Mouse (Mus musculus) B cell, adult 2 months (primary cell): ENCODE data around the gene Nop2.

Source experiments
- DNase-seq, 2 experiments: peaks; one replicate each; pipeline ENCODE4 v3.0.0; 2022

Gene Nop2

DNA sequence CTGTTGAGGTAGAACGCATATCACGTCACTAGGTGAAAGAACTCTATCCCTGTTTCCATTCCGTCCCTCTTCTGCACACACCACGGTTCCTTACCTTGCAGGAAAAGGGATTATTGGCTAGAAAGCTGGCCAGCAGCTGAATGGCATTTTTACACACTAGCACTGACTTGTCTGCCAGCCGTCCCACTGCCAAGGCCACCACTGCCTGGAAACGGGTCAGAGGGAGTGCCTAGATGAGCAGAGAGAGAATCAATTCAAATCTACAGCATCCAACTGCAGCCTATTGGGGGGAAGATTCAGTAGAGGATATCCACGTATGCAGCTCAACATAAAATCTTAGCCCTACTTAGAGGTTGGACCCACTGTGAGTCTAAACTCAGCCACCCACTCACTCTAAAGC, 47.9 kb downstream of the Nop2 start:
- no peak for DNase-seq

- no peak for DNase-seq
Measured at GRCm38 (mm10) chr6:125182133-125182532, 50.4 kb downstream of the Nop2 start.

- no peak for DNase-seq
Measured at GRCm38 (mm10) chr6:125186203-125186602, 54.5 kb downstream of the Nop2 start.

GRCm38 (mm10) chr6:125190816-125191215, 59.1 kb downstream of the Nop2 start:
- DNase-seq: no peak

DNA sequence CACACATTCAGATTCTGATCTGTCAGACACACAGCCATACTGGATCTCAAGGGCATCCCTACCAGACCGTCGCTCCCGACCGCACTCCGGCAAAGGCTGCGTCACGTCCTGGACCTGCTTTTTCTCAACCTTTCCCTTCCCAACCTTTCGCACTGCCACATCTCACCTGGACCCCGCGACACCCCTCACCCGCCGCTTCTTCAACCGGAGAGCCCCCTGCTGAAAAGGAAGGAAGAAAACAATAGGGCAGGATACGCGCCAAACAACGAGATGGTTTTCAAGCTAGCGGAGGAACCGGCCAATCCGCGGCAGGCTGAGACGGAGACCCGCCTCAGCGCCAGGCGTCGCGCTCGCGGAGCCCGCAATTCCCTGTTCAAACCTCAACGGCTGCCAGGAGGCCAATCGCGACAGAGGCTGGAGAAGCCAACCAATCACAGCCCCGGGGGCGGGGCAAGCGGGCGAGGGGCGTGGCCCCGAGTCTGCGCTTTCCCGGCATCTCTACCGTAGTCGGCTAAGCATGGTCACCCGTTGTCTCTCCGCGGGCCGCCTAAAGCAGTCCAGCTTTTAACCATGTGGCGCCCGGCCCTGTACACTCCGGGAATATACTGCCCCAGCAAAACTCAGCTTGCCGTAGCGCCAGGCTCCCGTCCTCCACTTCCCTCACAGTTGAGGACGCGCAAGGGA, 59.8 kb downstream of the Nop2 start, which contains the start of the genes Ncapd2 and Mrpl51:
Gene Ncapd2, minus strand, starts transcription at position 370 of the 684 bp plus-strand sequence.
Gene Mrpl51, plus strand, starts transcription at position 470 of the 684 bp plus-strand sequence.
- peak; percentile 98 for DNase-seq

- DNase-seq: peak; percentile 91 to 92
Measured at GRCm38 (mm10) chr6:125192016-125192714, 60.5 kb downstream of the Nop2 start.

GRCm38 (mm10) chr6:125192841-125193240, 61.1 kb downstream of the Nop2 start:
- DNase-seq: no peak

GRCm38 (mm10) chr6:125193390-125193789, 61.7 kb downstream of the Nop2 start:
- DNase-seq: no peak
